Mouse (Mus musculus) forebrain, embryonic 11.5 days (tissue): ENCODE data around the gene Apol7a. TPM values are rescaled to one million over a fixed set of nuclear protein-coding genes. Genes with fewer than 3 reads are reported as not detected.

Experiments
- ATAC-seq: fragments of 200-750 bp; cut with Nextera tagmentation; replicated peaks from 2 replicates; pipeline ENCODE4 v1.8.0; 2017; ENCODE audit warnings: moderate TSS enrichment; ENCODE audit not compliant: low FRiP score
- DNase-seq: peaks from one replicate; pipeline ENCODE4 v3.0.0-alpha.2; 2017; ENCODE audit warnings: low spot score
- H3K27ac ChIP-seq: fragments of 300-500 bp; sonication (generic); 2 replicates; pipeline ENCODE4 v1.5.1; 2014; ENCODE audit warnings: low read depth, low read length
- H3K27me3 ChIP-seq: fragments of 300-500 bp; sonication (generic); 2 replicates; pipeline ENCODE4 v1.6.1; 2014; ENCODE audit warnings: mild to moderate bottlenecking, low read length, mixed read lengths; ENCODE audit not compliant: control insufficient read depth, insufficient read depth
- H3K36me3 ChIP-seq: fragments of 300-500 bp; sonication (generic); 2 replicates; pipeline ENCODE4 v1.6.1; 2014; ENCODE audit warnings: mild to moderate bottlenecking, low read length, moderate library complexity, mixed read lengths; ENCODE audit not compliant: control insufficient read depth, insufficient read depth
- H3K4me1 ChIP-seq: fragments of 300-500 bp; sonication (generic); replicated peaks from 2 replicates; pipeline ENCODE4 v1.6.1; 2014; ENCODE audit warnings: low read length, mixed read lengths; ENCODE audit not compliant: control insufficient read depth, insufficient read depth
- H3K4me2 ChIP-seq: fragments of 300-500 bp; sonication (generic); 2 replicates; pipeline ENCODE4 v1.6.1; 2014; ENCODE audit warnings: low read depth, mild to moderate bottlenecking, low read length, moderate library complexity, mixed read lengths; ENCODE audit not compliant: severe bottlenecking
- H3K4me3 ChIP-seq: fragments of 300-500 bp; sonication (generic); 2 replicates; pipeline ENCODE4 v1.5.1; 2014; ENCODE audit warnings: low read depth, low read length
- H3K9ac ChIP-seq: fragments of 300-500 bp; sonication (generic); 2 replicates; pipeline ENCODE4 v1.6.1; 2014; ENCODE audit warnings: low read length
- H3K9me3 ChIP-seq: fragments of 300-500 bp; sonication (generic); 2 replicates; pipeline ENCODE4 v1.6.1; 2016; ENCODE audit warnings: low read length, mixed read lengths; ENCODE audit not compliant: control insufficient read depth
- WGBS: fragments of 180-500 bp; shearing (Covaris S2); extraction: QIAGEN DNeasy Blood & Tissue Kit; methylation state at CpG from one replicate; pipeline ENCODE4 v1.1.7; 2014; 5-methylcytosine and 5-hydroxymethylcytosine counted together
- polyA plus RNA-seq: library from polyadenylated mRNA; unstranded; fragments of >200 nt; fragmentation: Nextera tagmentation; extraction: Ambion mirVana; gene quantifications from 2 replicates; pipeline ENCODE4 v1.2.1, GENCODE M21; 2014

The Apol7a gene
- polyA plus RNA-seq, 1 experiment from 2014 or later: not detected

GRCm38 (mm10) chr15:77348146-77348545 lies 50.8 kb downstream of the Apol7a start:
- Histone ChIP-seq H3K4me3 (no peak overlapping the region), H3K9me3 (no peaks in the 10 kb centered on the region), H3K4me1 (peaks cover 2% of the 10 kb centered on the region), H3K36me3 (no peaks in the 10 kb centered on the region), H3K27ac (no peak overlapping the region), H3K27me3 (no peaks in the 10 kb centered on the region), H3K4me2 (no peak overlapping the region), H3K9ac (no peak overlapping the region)
- ATAC-seq (no peak), DNase-seq (no peak)
- 80% methylated on average over 7 of the region's 7 CpGs for WGBS

- no peaks in the 10 kb centered on the region for H3K27me3 ChIP-seq
- peak overlapping the region; percentile 59 for H3K9ac ChIP-seq
- H3K4me2 ChIP-seq: no peak overlapping the region
- no peak for DNase-seq
- peaks cover 2% of the 10 kb centered on the region; the same call in 1 of the 2 replicates for H3K4me1 ChIP-seq
- H3K4me3 ChIP-seq: no peak overlapping the region
- ATAC-seq: no peak
- H3K9me3 ChIP-seq: no peaks in the 10 kb centered on the region
- no peaks in the 10 kb centered on the region for H3K36me3 ChIP-seq
- peak overlapping the region; percentile 57 for H3K27ac ChIP-seq
- WGBS: 50% methylated on average over 17 of the region's 17 CpGs
These were observed 54.5 kb downstream of the Apol7a start for GRCm38 (mm10) chr15:77344127-77345125.

DNA sequence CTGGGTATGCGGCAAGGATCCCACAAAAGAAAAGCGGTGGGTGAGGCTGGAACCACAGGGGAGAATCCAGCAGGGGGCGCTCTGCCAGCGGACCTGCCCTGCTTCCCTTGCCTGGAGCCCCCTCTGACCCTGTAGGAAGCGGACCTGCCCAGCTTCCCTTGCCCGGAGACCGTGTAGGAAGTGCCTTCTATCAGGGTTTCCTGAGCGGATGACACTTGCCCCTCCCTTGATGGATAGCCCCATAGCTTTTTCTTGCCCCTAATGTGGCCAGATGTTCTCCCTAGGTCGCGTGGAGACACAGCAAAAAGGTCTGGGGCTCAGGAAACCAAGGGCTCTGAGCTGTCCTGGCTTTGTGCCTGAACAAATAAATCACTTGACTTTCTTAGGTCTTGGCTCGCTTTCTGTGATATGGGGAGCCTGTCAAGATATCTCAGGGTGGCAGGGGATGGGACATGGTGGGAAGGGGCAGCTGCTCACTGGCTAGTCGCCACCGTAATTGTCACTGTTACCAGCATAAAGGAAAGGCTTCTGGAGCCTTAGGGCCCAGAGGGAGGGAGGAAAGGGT lies 55.3 kb downstream of the Apol7a start:
- Histone ChIP-seq H3K36me3 (no peaks in the 10 kb centered on the region), H3K9ac (peak overlapping the region; percentile 59), H3K4me1 (peaks cover 2% of the 10 kb centered on the region; the same call in 1 of the 2 replicates), H3K9me3 (no peaks in the 10 kb centered on the region), H3K4me2 (peak overlapping the region; percentile 53), H3K27ac (peak overlapping the region; percentile 57; the same call in 1 of the 2 replicates), H3K4me3 (peak overlapping the region; percentile 9; the same call in 1 of the 2 replicates), H3K27me3 (no peaks in the 10 kb centered on the region)
- ATAC-seq (peak; percentile 79), DNase-seq (peak; percentile 92)
- 15% methylated on average over 13 of the region's 13 CpGs for WGBS

- peaks cover 2% of the 10 kb centered on the region; the same call in 1 of the 2 replicates for H3K4me1 ChIP-seq
- DNase-seq: no peak
- H3K27ac ChIP-seq: no peak overlapping the region
- H3K4me3 ChIP-seq: peak overlapping the region; percentile 9; the same call in 1 of the 2 replicates
- no peaks in the 10 kb centered on the region for H3K36me3 ChIP-seq
- no peaks in the 10 kb centered on the region for H3K9me3 ChIP-seq
- 30% methylated on average over 18 of the region's 18 CpGs for WGBS
- peak; percentile 30 for ATAC-seq
- peak overlapping the region; percentile 59 for H3K9ac ChIP-seq
- H3K4me2 ChIP-seq: peak overlapping the region; percentile 53
- H3K27me3 ChIP-seq: no peaks in the 10 kb centered on the region
These were observed 55.9 kb downstream of the Apol7a start for GRCm38 (mm10) chr15:77342962-77343526.

DNA sequence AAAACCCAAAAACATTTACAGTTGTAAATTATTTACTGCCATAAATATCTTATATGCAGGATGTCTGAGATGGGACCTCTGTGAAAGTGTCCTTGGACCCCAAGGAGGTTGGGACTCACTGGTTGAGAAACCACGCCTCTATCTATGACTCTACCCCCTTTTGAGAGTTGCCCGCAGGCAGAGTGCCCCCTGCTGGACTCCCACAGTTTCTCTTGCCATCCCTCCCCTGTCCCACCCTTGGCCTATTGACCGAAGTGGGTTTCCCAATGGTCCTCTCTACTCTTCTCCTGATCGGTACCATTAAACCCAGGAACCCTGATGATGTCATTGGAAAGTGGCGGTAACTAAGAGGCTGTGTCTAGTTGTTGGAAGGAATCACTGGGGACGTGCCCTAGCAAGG lies 56.9 kb downstream of the Apol7a start:
- no peak overlapping the region for H3K4me3 ChIP-seq
- no peaks in the 10 kb centered on the region for H3K27me3 ChIP-seq
- H3K9me3 ChIP-seq: no peaks in the 10 kb centered on the region
- H3K9ac ChIP-seq: no peak overlapping the region
- H3K4me1 ChIP-seq: peaks cover 2% of the 10 kb centered on the region; the same call in 1 of the 2 replicates
- no peak overlapping the region for H3K4me2 ChIP-seq
- 90% methylated on average over 6 of the region's 6 CpGs for WGBS
- no peak overlapping the region for H3K27ac ChIP-seq
- ATAC-seq (no peak), DNase-seq (no peak)
- H3K36me3 ChIP-seq: no peaks in the 10 kb centered on the region

GRCm38 (mm10) chr15:77340581-77340980 lies 58.3 kb downstream of the Apol7a start:
- H3K27ac ChIP-seq: no peak overlapping the region
- DNase-seq (no peak), ATAC-seq (no peak)
- no peak overlapping the region for H3K4me2 ChIP-seq
- no peak overlapping the region for H3K9ac ChIP-seq
- no peaks in the 10 kb centered on the region for H3K9me3 ChIP-seq
- H3K4me3 ChIP-seq: no peak overlapping the region
- no peaks in the 10 kb centered on the region for H3K36me3 ChIP-seq
- H3K27me3 ChIP-seq: no peaks in the 10 kb centered on the region
- peaks cover 4% of the 10 kb centered on the region; the same call in 1 of the 2 replicates for H3K4me1 ChIP-seq

GRCm38 (mm10) chr15:77338924-77339429 lies 59.9 kb downstream of the Apol7a start:
- Histone ChIP-seq H3K36me3 (no peaks in the 10 kb centered on the region), H3K4me1 (peaks cover 4% of the 10 kb centered on the region; the same call in 1 of the 2 replicates), H3K9ac (no peak overlapping the region), H3K9me3 (no peaks in the 10 kb centered on the region), H3K4me3 (no peak overlapping the region), H3K27ac (no peak overlapping the region), H3K27me3 (no peaks in the 10 kb centered on the region), H3K4me2 (no peak overlapping the region)
- DNase-seq: no peak
- no peak for ATAC-seq
- 79% methylated on average over 8 of the region's 8 CpGs for WGBS

DNA sequence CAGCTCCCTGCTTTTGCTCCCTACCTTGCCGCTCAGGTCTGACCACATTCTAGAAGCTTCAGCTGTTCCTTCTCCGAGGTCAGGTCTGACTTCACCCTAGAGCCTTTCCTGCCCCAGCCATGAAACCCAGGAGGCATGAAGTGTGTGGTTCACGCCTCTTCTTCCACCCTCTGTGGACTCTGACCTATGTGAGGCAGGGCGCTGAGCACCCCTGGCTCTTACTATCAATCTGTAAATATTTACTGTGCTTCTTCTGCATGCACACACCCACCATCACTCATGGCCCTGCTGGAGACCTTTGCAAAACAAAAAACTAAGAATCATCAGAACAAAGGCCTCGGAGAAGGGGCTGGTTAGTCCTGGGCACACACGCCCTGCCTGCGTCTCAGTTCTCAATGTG lies 60.5 kb downstream of the Apol7a start:
- H3K9ac ChIP-seq: no peak overlapping the region
- H3K27ac ChIP-seq: no peak overlapping the region
- DNase-seq (no peak), ATAC-seq (no peak)
- H3K27me3 ChIP-seq: no peaks in the 10 kb centered on the region
- H3K4me2 ChIP-seq: no peak overlapping the region
- H3K36me3 ChIP-seq: no peaks in the 10 kb centered on the region
- 79% methylated on average over 7 of the region's 7 CpGs for WGBS
- no peaks in the 10 kb centered on the region for H3K9me3 ChIP-seq
- no peak overlapping the region for H3K4me3 ChIP-seq
- peaks cover 2% of the 10 kb centered on the region; the same call in 1 of the 2 replicates for H3K4me1 ChIP-seq
